Mouse (Mus musculus) midbrain, embryonic 16.5 days (tissue): Measurements from ENCODE around the gene Efcab6. TPM values are rescaled to one million over a fixed set of nuclear protein-coding genes. Genes with fewer than 3 reads are reported as not detected.
A peak's percentile ranks its signal among the peaks of the same experiment; 100 is the strongest.

Experiments
- ATAC-seq: fragments of 200-750 bp; cut with Nextera tagmentation; 2 replicates; pipeline ENCODE4 v1.8.0; 2017; ENCODE audit warnings: moderate TSS enrichment
- H3K27ac ChIP-seq: fragments of 300-500 bp; sonication (generic); 2 replicates; pipeline ENCODE4 v1.5.1; 2014; ENCODE audit warnings: mild to moderate bottlenecking, low read length, mixed read lengths
- H3K27me3 ChIP-seq: fragments of 300-500 bp; sonication (generic); 2 replicates; pipeline ENCODE4 v1.6.1; 2014; ENCODE audit warnings: low read depth, low read length, mixed read lengths; ENCODE audit not compliant: control insufficient read depth, insufficient read depth
- H3K36me3 ChIP-seq: fragments of 300-500 bp; sonication (generic); 2 replicates; pipeline ENCODE4 v1.6.1; 2014; ENCODE audit warnings: mild to moderate bottlenecking, low read length, moderate library complexity, mixed read lengths; ENCODE audit not compliant: control insufficient read depth, insufficient read depth
- H3K4me1 ChIP-seq: fragments of 300-500 bp; sonication (generic); 2 replicates; pipeline ENCODE4 v1.6.1; 2014; ENCODE audit warnings: mild to moderate bottlenecking, low read length, mixed read lengths; ENCODE audit not compliant: control insufficient read depth, insufficient read depth
- H3K4me2 ChIP-seq: fragments of 300-500 bp; sonication (generic); 2 replicates; pipeline ENCODE4 v1.6.1; 2014; ENCODE audit warnings: mild to moderate bottlenecking, low read length, mixed read lengths
- H3K4me3 ChIP-seq: fragments of 300-500 bp; sonication (generic); 2 replicates; pipeline ENCODE4 v1.5.1; 2014; ENCODE audit warnings: low read depth, mild to moderate bottlenecking, low read length, moderate library complexity, mixed read lengths
- H3K9ac ChIP-seq: fragments of 300-500 bp; sonication (generic); 2 replicates; pipeline ENCODE4 v1.6.1; 2014; ENCODE audit warnings: low read depth, low read length, mixed read lengths
- H3K9me3 ChIP-seq: fragments of 300-500 bp; sonication (generic); replicated peaks from 2 replicates; pipeline ENCODE4 v1.6.1; 2014; ENCODE audit warnings: mild to moderate bottlenecking, low read length, mixed read lengths; ENCODE audit not compliant: control insufficient read depth, poor library complexity, severe bottlenecking
- WGBS: fragments of 180-500 bp; shearing (Covaris S2); extraction: QIAGEN DNeasy Blood & Tissue Kit; methylation state at CpG from one replicate; pipeline ENCODE4 v1.1.7; 2014; 5-methylcytosine and 5-hydroxymethylcytosine counted together
- polyA plus RNA-seq: library from polyadenylated mRNA; unstranded; fragments of >200 nt; fragmentation: Nextera tagmentation; extraction: Ambion mirVana; gene quantifications from 2 replicates; pipeline ENCODE4 v1.2.1, GENCODE M21; 2015

The Efcab6 gene
- polyA plus RNA-seq, 1 experiment from 2014 or later, result 1.5 TPM

- Histone ChIP-seq H3K27me3 (no peaks in the 10 kb centered on the region), H3K4me1 (no peaks in the 10 kb centered on the region), H3K9ac (no peak overlapping the region), H3K4me3 (no peak overlapping the region), H3K4me2 (no peak overlapping the region), H3K9me3 (no peaks in the 10 kb centered on the region), H3K36me3 (peaks cover 3% of the 10 kb centered on the region; the same call in 1 of the 2 replicates), H3K27ac (no peak overlapping the region)
- no peak for ATAC-seq
- 62% methylated on average over 9 of the region's 9 CpGs for WGBS
Measured at GRCm38 (mm10) chr15:84086775-84087174, 21.6 kb upstream of the Efcab6 start.

DNA sequence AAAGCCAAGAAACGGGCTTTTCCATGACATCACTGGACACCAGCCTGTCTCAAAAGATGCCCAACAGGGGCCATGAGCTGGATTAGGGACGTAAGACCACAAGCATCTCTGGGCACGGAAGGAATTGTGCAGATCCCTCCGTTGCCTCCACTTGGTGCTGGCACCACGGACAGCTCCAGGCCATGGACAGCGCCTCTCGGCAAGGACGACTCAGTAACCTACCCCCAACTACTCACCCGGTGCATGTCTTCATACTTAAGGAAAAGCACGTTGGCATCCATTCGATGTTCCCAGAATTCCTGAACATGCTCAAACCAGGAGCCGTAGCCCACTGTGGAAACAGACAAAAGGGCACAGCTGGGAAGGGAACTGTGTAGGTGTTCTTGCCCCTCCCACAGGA, 21.2 kb upstream of the Efcab6 start:
- H3K9me3 ChIP-seq, result no peaks in the 10 kb centered on the region
- no peak overlapping the region for H3K27ac ChIP-seq
- H3K4me2 ChIP-seq, result no peak overlapping the region
- no peak overlapping the region for H3K4me3 ChIP-seq
- peaks cover 3% of the 10 kb centered on the region; the same call in 1 of the 2 replicates for H3K36me3 ChIP-seq
- no peak for ATAC-seq
- H3K9ac ChIP-seq, result no peak overlapping the region
- WGBS, result 47% methylated on average over 12 of the region's 12 CpGs
- no peaks in the 10 kb centered on the region for H3K27me3 ChIP-seq
- no peaks in the 10 kb centered on the region for H3K4me1 ChIP-seq

GRCm38 (mm10) chr15:84080069-84080468, 14.9 kb upstream of the Efcab6 start:
- Histone ChIP-seq H3K9ac (no peak overlapping the region), H3K4me1 (0 out of 2 replicates have a peak, but pooled peaks cover 3% of the 10 kb centered on the region), H3K27ac (no peak overlapping the region), H3K27me3 (no peaks in the 10 kb centered on the region), H3K9me3 (no peaks in the 10 kb centered on the region), H3K4me2 (no peak overlapping the region), H3K36me3 (peaks cover 3% of the 10 kb centered on the region; the same call in 1 of the 2 replicates), H3K4me3 (no peak overlapping the region)
- WGBS, result 82% methylated on average over 7 of the region's 7 CpGs
- ATAC-seq, result no peak

- peaks cover 3% of the 10 kb centered on the region; the same call in 1 of the 2 replicates for H3K36me3 ChIP-seq
- WGBS, result 81% methylated on average over 2 of the region's 2 CpGs
- H3K9ac ChIP-seq, result no peak overlapping the region
- no peaks in the 10 kb centered on the region for H3K9me3 ChIP-seq
- H3K4me1 ChIP-seq, result peaks cover 6% of the 10 kb centered on the region; the same call in 1 of the 2 replicates
- no peaks in the 10 kb centered on the region for H3K27me3 ChIP-seq
- ATAC-seq, result no peak
- no peak overlapping the region for H3K4me2 ChIP-seq
- H3K27ac ChIP-seq, result no peak overlapping the region
- H3K4me3 ChIP-seq, result no peak overlapping the region
Measured at GRCm38 (mm10) chr15:84079519-84079918, 14.3 kb upstream of the Efcab6 start.

- no peak for ATAC-seq
Measured at GRCm38 (mm10) chr15:84078667-84079066, 13.5 kb upstream of the Efcab6 start.

GRCm38 (mm10) chr15:84077151-84077550, 12.0 kb upstream of the Efcab6 start:
- Histone ChIP-seq H3K4me3 (no peak overlapping the region), H3K27me3 (no peaks in the 10 kb centered on the region; the same call in 1 of the 2 replicates), H3K4me2 (no peak overlapping the region), H3K9ac (no peak overlapping the region), H3K9me3 (no peaks in the 10 kb centered on the region), H3K4me1 (peaks cover 6% of the 10 kb centered on the region; the same call in 1 of the 2 replicates), H3K27ac (no peak overlapping the region), H3K36me3 (peaks cover 3% of the 10 kb centered on the region; the same call in 1 of the 2 replicates)
- 55% methylated on average over 17 of the region's 17 CpGs for WGBS
- no peak for ATAC-seq

More at GRCm38 (mm10) chr15:84078667-84079066, 13.5 kb upstream of the Efcab6 start:
- H3K9ac ChIP-seq, result no peak overlapping the region
- H3K4me3 ChIP-seq, result no peak overlapping the region
- peaks cover 3% of the 10 kb centered on the region; the same call in 1 of the 2 replicates for H3K36me3 ChIP-seq
- H3K4me2 ChIP-seq, result no peak overlapping the region
- 76% methylated on average over 13 of the region's 13 CpGs for WGBS
- H3K4me1 ChIP-seq, result peaks cover 6% of the 10 kb centered on the region; the same call in 1 of the 2 replicates
- H3K9me3 ChIP-seq, result no peaks in the 10 kb centered on the region
- peak overlapping the region; percentile 21; the same call in 1 of the 2 replicates for H3K27ac ChIP-seq
- no peaks in the 10 kb centered on the region; the same call in 1 of the 2 replicates for H3K27me3 ChIP-seq

- WGBS, result 15% methylated on average over 17 of the region's 17 CpGs
- Histone ChIP-seq H3K4me1 (peaks cover 7% of the 10 kb centered on the region; the same call in 1 of the 2 replicates), H3K4me3 (no peak overlapping the region), H3K27me3 (no peaks in the 10 kb centered on the region; the same call in 1 of the 2 replicates), H3K9ac (no peak overlapping the region), H3K4me2 (no peak overlapping the region), H3K27ac (no peak overlapping the region), H3K36me3 (peaks cover 1% of the 10 kb centered on the region; the same call in 1 of the 2 replicates), H3K9me3 (no peaks in the 10 kb centered on the region)
- no peak for ATAC-seq
Measured at GRCm38 (mm10) chr15:84074705-84075185, 9.6 kb upstream of the Efcab6 start.

GRCm38 (mm10) chr15:84073911-84074704, 8.9 kb upstream of the Efcab6 start:
- Histone ChIP-seq H3K36me3 (no peaks in the 10 kb centered on the region; the same call in 1 of the 2 replicates), H3K9me3 (no peaks in the 10 kb centered on the region), H3K4me3 (no peak overlapping the region), H3K9ac (no peak overlapping the region), H3K27me3 (no peaks in the 10 kb centered on the region; the same call in 1 of the 2 replicates), H3K4me2 (no peak overlapping the region), H3K27ac (no peak overlapping the region), H3K4me1 (peaks cover 13% of the 10 kb centered on the region; the same call in 1 of the 2 replicates)
- ATAC-seq, result no peak
- WGBS, result 6% methylated on average over 12 of the region's 15 CpGs

- Histone ChIP-seq H3K4me3 (no peak overlapping the region), H3K9me3 (no peaks in the 10 kb centered on the region), H3K9ac (no peak overlapping the region), H3K4me1 (peaks cover 16% of the 10 kb centered on the region; the same call in 1 of the 2 replicates), H3K4me2 (no peak overlapping the region), H3K27me3 (no peaks in the 10 kb centered on the region; the same call in 1 of the 2 replicates), H3K27ac (no peak overlapping the region), H3K36me3 (no peaks in the 10 kb centered on the region)
- ATAC-seq, result no peak
- WGBS, result 30% methylated on average over 8 of the region's 8 CpGs
Measured at GRCm38 (mm10) chr15:84073058-84073457, 7.9 kb upstream of the Efcab6 start.
